Mouse (Mus musculus) midbrain, embryonic 14.5 days (tissue): ENCODE results near the gene Cdh16. TPM values are rescaled to one million over a fixed set of nuclear protein-coding genes. Genes with fewer than 3 reads are reported as not detected.
"Not testable (repeated sequence)": the region's sequence is repeated elsewhere in the genome, so short reads cannot be mapped to it uniquely, and the experiment has no call there.

ENCODE experiments used
- ATAC-seq: fragments of 200-750 bp; cut with Nextera tagmentation; 2 replicates; pipeline ENCODE4 v1.8.0; 2017; ENCODE audit warnings: moderate number of reproducible peaks, moderate library complexity; ENCODE audit not compliant: low FRiP score, low TSS enrichment
- DNase-seq: peaks from one replicate; pipeline ENCODE4 v3.0.0-alpha.2; 2015
- H3K27ac ChIP-seq: fragments of 300-500 bp; sonication (generic); replicated peaks from 2 replicates; pipeline ENCODE4 v1.5.1; 2014; ENCODE audit warnings: mild to moderate bottlenecking, low read depth, low read length, moderate library complexity
- H3K27me3 ChIP-seq: fragments of 300-500 bp; sonication (generic); 2 replicates; pipeline ENCODE4 v1.6.1; 2014; ENCODE audit warnings: low read length, control low read depth, mixed read lengths; ENCODE audit not compliant: control insufficient read depth, insufficient read depth
- H3K36me3 ChIP-seq: fragments of 300-500 bp; sonication (generic); 2 replicates; pipeline ENCODE4 v1.6.1; 2014; ENCODE audit warnings: low read length, control low read depth; ENCODE audit not compliant: control insufficient read depth, insufficient read depth
- H3K4me1 ChIP-seq: fragments of 300-500 bp; sonication (generic); 2 replicates; pipeline ENCODE4 v1.6.1; 2014; ENCODE audit warnings: mild to moderate bottlenecking, antibody characterized with exemption, low read length, control low read depth; ENCODE audit not compliant: control insufficient read depth, insufficient read depth
- H3K4me2 ChIP-seq: fragments of 300-500 bp; sonication (generic); 2 replicates; pipeline ENCODE4 v1.6.1; 2014; ENCODE audit warnings: mild to moderate bottlenecking, low read length, moderate library complexity
- H3K4me3 ChIP-seq: fragments of 300-500 bp; sonication (generic); replicated peaks from 2 replicates; pipeline ENCODE4 v1.5.1; 2014; ENCODE audit warnings: low read depth, low read length
- H3K9ac ChIP-seq: fragments of 300-500 bp; sonication (generic); replicated peaks from 2 replicates; pipeline ENCODE4 v1.6.1; 2014; ENCODE audit warnings: mild to moderate bottlenecking, low read length, moderate library complexity
- H3K9me3 ChIP-seq: fragments of 300-500 bp; sonication (generic); 2 replicates; pipeline ENCODE4 v1.6.1; 2016; ENCODE audit warnings: low read length, control low read depth, mixed read lengths; ENCODE audit not compliant: control insufficient read depth
- WGBS: fragments of 180-500 bp; shearing (Covaris S2); extraction: QIAGEN DNeasy Blood & Tissue Kit; methylation state at CpG from one replicate; pipeline ENCODE4 v1.1.7; 2014; 5-methylcytosine and 5-hydroxymethylcytosine counted together
- polyA plus RNA-seq: library from polyadenylated mRNA; unstranded; fragments of >200 nt; fragmentation: Nextera tagmentation; extraction: Ambion mirVana; gene quantifications from 2 replicates; pipeline ENCODE4 v1.2.1, GENCODE M21; 2014

Cdh16 gene
- polyA plus RNA-seq, 1 experiment from 2014 or later: not detected

- DNase-seq (no peak), ATAC-seq (no peak)
- Histone ChIP-seq H3K4me1 (0 out of 2 replicates have a peak, but pooled peaks cover 3% of the 10 kb centered on the region), H3K4me3 (no peak overlapping the region), H3K27ac (no peak overlapping the region), H3K27me3 (no peaks in the 10 kb centered on the region), H3K9ac (no peak overlapping the region; the same call in 1 of the 2 replicates), H3K4me2 (no peak overlapping the region), H3K36me3 (peaks cover 31% of the 10 kb centered on the region), H3K9me3 (no peaks in the 10 kb centered on the region)
- WGBS: 96% methylated on average over 19 of the region's 19 CpGs
Measured at GRCm38 (mm10) chr8:104594611-104595362, 29.4 kb downstream of the Cdh16 start.

GRCm38 (mm10) chr8:104593536-104594325 is 30.5 kb downstream of the Cdh16 start:
- peaks cover 31% of the 10 kb centered on the region for H3K36me3 ChIP-seq
- no peak overlapping the region for H3K9ac ChIP-seq
- no peak overlapping the region for H3K4me2 ChIP-seq
- H3K27ac ChIP-seq: no peak overlapping the region
- no peak overlapping the region for H3K4me3 ChIP-seq
- H3K9me3 ChIP-seq: no peaks in the 10 kb centered on the region
- H3K27me3 ChIP-seq: no peaks in the 10 kb centered on the region
- 0 out of 2 replicates have a peak, but pooled peaks cover 3% of the 10 kb centered on the region for H3K4me1 ChIP-seq
- ATAC-seq (no peak), DNase-seq (no peak)
- WGBS: 96% methylated on average over 31 of the region's 31 CpGs

- H3K36me3 ChIP-seq: peaks cover 31% of the 10 kb centered on the region
- H3K4me3 ChIP-seq: no peak overlapping the region; the same call in 1 of the 2 replicates
- H3K27ac ChIP-seq: no peak overlapping the region
- H3K4me1 ChIP-seq: 0 out of 2 replicates have a peak, but pooled peaks cover 3% of the 10 kb centered on the region
- WGBS: 53% methylated on average over 6 of the region's 6 CpGs
- peak overlapping the region; percentile 64; the same call in 1 of the 2 replicates for H3K4me2 ChIP-seq
- H3K9me3 ChIP-seq: no peaks in the 10 kb centered on the region
- H3K27me3 ChIP-seq: no peaks in the 10 kb centered on the region
- DNase-seq: no peak
- no peak overlapping the region for H3K9ac ChIP-seq
- no peak for ATAC-seq
Measured at GRCm38 (mm10) chr8:104592566-104592965, 31.6 kb downstream of the Cdh16 start.

GRCm38 (mm10) chr8:104591856-104592255 is 32.3 kb downstream of the Cdh16 start:
- Histone ChIP-seq H3K4me2 (peak overlapping the region; percentile 64), H3K36me3 (peaks cover 31% of the 10 kb centered on the region), H3K27me3 (no peaks in the 10 kb centered on the region), H3K27ac (peak overlapping the region; percentile 86), H3K4me3 (peak overlapping the region; percentile 71), H3K4me1 (0 out of 2 replicates have a peak, but pooled peaks cover 3% of the 10 kb centered on the region), H3K9ac (peak overlapping the region; percentile 68), H3K9me3 (no peaks in the 10 kb centered on the region)
- 2% methylated on average over 9 of the region's 9 CpGs for WGBS
- ATAC-seq: no peak
- no peak for DNase-seq

GRCm38 (mm10) chr8:104591133-104591834 is 32.9 kb downstream of the Cdh16 start, which contains the start of gene Pdp2:
Gene Pdp2 (plus strand): TSS chr8:104591451.
- DNase-seq: peak; percentile 95
- Histone ChIP-seq H3K4me2 (peak within 1 kb of the TSS; percentile 64), H3K9me3 (no peaks in the 10 kb centered on the region), H3K4me1 (0 out of 2 replicates have a peak, but pooled peaks cover 3% of the 10 kb centered on the region), H3K9ac (peak within 1 kb of the TSS; percentile 68), H3K4me3 (peak within 1 kb of the TSS; percentile 71), H3K27me3 (no peaks in the 10 kb centered on the region), H3K27ac (peak within 1 kb of the TSS; percentile 86), H3K36me3 (peaks cover 27% of the 10 kb centered on the region)
- WGBS: under 1% methylated on average over 44 of the region's 44 CpGs
- ATAC-seq: peak; percentile 97

GRCm38 (mm10) chr8:104590284-104590683 is 33.9 kb downstream of the Cdh16 start:
- Histone ChIP-seq H3K9me3 (no peaks in the 10 kb centered on the region), H3K4me1 (0 out of 2 replicates have a peak, but pooled peaks cover 3% of the 10 kb centered on the region), H3K27ac (no peak overlapping the region), H3K9ac (no peak overlapping the region), H3K4me3 (no peak overlapping the region), H3K27me3 (no peaks in the 10 kb centered on the region), H3K36me3 (peaks cover 19% of the 10 kb centered on the region), H3K4me2 (no peak overlapping the region)
- 89% methylated on average over 3 of the region's 3 CpGs for WGBS
- DNase-seq: no peak
- ATAC-seq: no peak

- peaks cover 7% of the 10 kb centered on the region; the same call in 1 of the 2 replicates for H3K9me3 ChIP-seq
Measured at GRCm38 (mm10) chr8:104584522-104584921, 39.7 kb downstream of the Cdh16 start.

GRCm38 (mm10) chr8:104577606-104578005 is 46.6 kb downstream of the Cdh16 start:
- not testable (repeated sequence) for H3K27me3 ChIP-seq, H3K4me3 ChIP-seq, H3K4me2 ChIP-seq, ATAC-seq, H3K4me1 ChIP-seq, H3K27ac ChIP-seq, H3K36me3 ChIP-seq, DNase-seq, H3K9ac ChIP-seq, H3K9me3 ChIP-seq
- WGBS: 85% methylated on average over 17 of the region's 17 CpGs

More at GRCm38 (mm10) chr8:104584522-104584921, 39.7 kb downstream of the Cdh16 start:
- Histone ChIP-seq H3K9ac (no peak overlapping the region), H3K27me3 (no peaks in the 10 kb centered on the region), H3K36me3 (no peaks in the 10 kb centered on the region), H3K4me2 (no peak overlapping the region), H3K4me3 (no peak overlapping the region), H3K4me1 (no peaks in the 10 kb centered on the region), H3K27ac (no peak overlapping the region)
- WGBS: 54% methylated on average over 1 of the region's 1 CpGs
- ATAC-seq (no peak), DNase-seq (no peak)
